Mouse (Mus musculus): ENCODE data around the gene Camk1g.

Gene Camk1g

DNA sequence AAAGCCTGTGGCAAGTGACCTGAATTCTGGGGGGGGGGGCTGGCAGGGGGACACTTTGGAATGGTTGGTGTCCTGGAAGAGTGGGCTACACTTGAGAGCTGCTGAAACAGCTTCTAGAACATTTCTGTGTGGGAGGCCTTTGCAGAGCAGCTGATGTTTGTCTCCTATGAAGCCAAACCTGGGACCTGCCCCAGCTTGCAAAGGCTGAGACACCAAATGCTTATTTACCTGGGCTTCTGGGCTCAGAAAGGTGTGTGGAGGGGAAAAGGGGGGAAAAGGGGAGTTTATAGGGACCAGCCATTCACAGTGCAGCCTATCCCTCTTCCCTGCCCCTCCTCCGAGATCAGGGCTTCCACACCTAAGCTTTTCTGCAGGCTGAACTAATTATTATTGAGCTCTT, 70.1 kb downstream of the Camk1g start:
- DNase-seq: no peak

DNA sequence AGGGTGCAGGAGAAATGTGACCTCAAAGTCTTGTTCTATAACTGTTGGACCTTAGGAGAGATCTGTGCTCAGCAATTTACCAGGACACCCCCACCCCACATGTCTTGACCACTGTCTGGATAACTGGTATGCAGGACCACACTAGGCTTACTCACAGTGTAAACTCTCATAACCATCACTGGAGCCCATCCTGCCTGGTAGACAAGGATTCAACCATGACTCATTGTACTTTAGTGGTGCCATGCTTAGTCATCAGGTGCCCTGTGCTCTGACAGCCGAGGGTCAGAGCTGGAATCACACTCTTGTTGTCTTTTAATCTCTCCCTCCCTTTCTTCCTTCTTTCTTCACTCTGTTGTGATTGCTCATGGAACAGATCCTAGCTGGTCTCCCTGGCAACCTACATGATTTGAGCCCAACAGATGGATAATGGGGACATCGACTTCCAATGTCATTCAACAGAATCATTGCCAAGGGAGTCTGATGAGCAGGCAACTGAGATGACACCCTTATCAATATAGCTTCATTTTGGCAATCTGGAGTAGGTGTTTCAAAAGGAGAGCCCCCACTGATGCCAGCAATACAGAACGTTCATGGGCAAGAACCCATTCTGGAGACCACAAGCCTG, 71.8 kb downstream of the Camk1g start:
- no peak for DNase-seq
